Mouse (Mus musculus) embryonic facial prominence, embryonic 11.5 days (tissue): ENCODE measurements around the gene Pilrb2. TPM values are rescaled to one million over a fixed set of nuclear protein-coding genes. Genes with fewer than 3 reads are reported as not detected.
"Not testable (repeated sequence)": the region's sequence is repeated elsewhere in the genome, so short reads cannot be mapped to it uniquely, and the experiment has no call there.

Experiments
- ATAC-seq: fragments of 200-750 bp; cut with Nextera tagmentation; replicated peaks from 2 replicates; pipeline ENCODE4 v1.8.0; 2017; ENCODE audit warnings: low read depth; ENCODE audit not compliant: insufficient number of reproducible peaks, low FRiP score, low TSS enrichment
- DNase-seq: peaks from one replicate; pipeline ENCODE4 v3.0.0-alpha.2; 2015; ENCODE audit warnings: low spot score
- H3K27ac ChIP-seq: fragments of 300-500 bp; sonication (generic); replicated peaks from 2 replicates; pipeline ENCODE4 v1.5.1; 2014; ENCODE audit warnings: mild to moderate bottlenecking, low read depth, low read length, control low read depth
- H3K27me3 ChIP-seq: fragments of 300-500 bp; sonication (generic); 2 replicates; pipeline ENCODE4 v1.6.1; 2014; ENCODE audit warnings: mild to moderate bottlenecking, low read length, moderate library complexity, mixed read lengths; ENCODE audit not compliant: control insufficient read depth, insufficient read depth
- H3K36me3 ChIP-seq: fragments of 300-500 bp; sonication (generic); replicated peaks from 2 replicates; pipeline ENCODE4 v1.6.1; 2014; ENCODE audit warnings: low read depth, mild to moderate bottlenecking, low read length, moderate library complexity, mixed read lengths; ENCODE audit not compliant: control insufficient read depth, insufficient read depth
- H3K4me1 ChIP-seq: fragments of 300-500 bp; sonication (generic); 2 replicates; pipeline ENCODE4 v1.6.1; 2014; ENCODE audit warnings: low read length, mixed read lengths; ENCODE audit not compliant: control insufficient read depth, insufficient read depth
- H3K4me2 ChIP-seq: fragments of 300-500 bp; sonication (generic); 2 replicates; pipeline ENCODE4 v1.6.1; 2014; ENCODE audit warnings: low read depth, mild to moderate bottlenecking, control low read depth, low read length, moderate library complexity
- H3K4me3 ChIP-seq: fragments of 300-500 bp; sonication (generic); 2 replicates; pipeline ENCODE4 v1.5.1; 2014; ENCODE audit warnings: low read depth, low read length, control low read depth
- H3K9ac ChIP-seq: fragments of 300-500 bp; sonication (generic); replicated peaks from 2 replicates; pipeline ENCODE4 v1.6.1; 2014; ENCODE audit warnings: mild to moderate bottlenecking, control low read depth, low read length
- H3K9me3 ChIP-seq: fragments of 300-500 bp; sonication (generic); replicated peaks from 2 replicates; pipeline ENCODE4 v1.6.1; 2016; ENCODE audit warnings: mild to moderate bottlenecking, low read length, inconsistent platforms, mixed read lengths; ENCODE audit not compliant: control insufficient read depth
- WGBS: fragments of 180-500 bp; shearing (Covaris S2); extraction: QIAGEN DNeasy Blood & Tissue Kit; methylation state at CpG from one replicate; pipeline ENCODE4 v1.1.7; 2014; 5-methylcytosine and 5-hydroxymethylcytosine counted together
- polyA plus RNA-seq: library from polyadenylated mRNA; unstranded; fragments of >200 nt; fragmentation: Nextera tagmentation; extraction: Ambion mirVana; gene quantifications from 2 replicates; pipeline ENCODE4 v1.2.1, GENCODE M21; 2014

Pilrb2 gene
- not detected in 2 replicates for polyA plus RNA-seq

DNA sequence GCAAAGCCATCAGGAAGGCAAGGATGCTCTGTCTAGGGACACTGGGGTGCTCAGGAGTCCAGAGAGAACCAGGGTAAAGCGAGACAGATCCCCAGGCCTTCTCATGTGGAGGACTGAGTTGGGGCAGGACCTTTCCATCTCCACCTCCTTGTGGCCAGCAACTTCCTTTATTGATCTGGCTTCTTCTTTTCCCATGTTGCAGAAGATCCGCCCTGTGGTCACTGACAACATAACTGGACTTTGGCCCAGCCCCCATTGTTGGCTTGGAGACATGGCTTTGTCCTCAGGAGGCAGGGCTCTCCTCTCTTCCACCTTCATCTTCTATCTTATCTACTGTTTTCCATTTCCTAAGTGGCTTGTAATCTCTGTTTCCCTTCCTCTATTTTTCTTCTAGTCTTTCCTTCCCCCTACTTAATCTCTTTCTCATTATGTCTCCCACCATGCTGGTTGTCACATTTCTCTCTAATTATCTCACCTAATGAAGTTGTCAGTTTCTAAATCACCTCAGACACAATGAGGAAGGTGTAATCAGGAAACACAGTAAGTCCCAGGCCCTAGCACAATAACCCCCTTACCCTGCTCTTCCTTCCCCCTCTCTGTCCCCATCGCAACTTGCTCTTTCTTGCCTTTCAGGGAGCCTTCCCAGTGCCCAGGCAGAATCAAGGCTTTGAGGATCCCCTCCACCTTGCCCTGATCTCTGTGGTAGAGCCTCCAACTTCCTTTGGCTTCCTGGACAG, at the start of gene Pilrb2:
Gene Pilrb2 (minus strand): TSS at position 172 of the 737 bp plus-strand sequence.
- not testable (repeated sequence) for H3K4me2 ChIP-seq, H3K9me3 ChIP-seq, H3K4me3 ChIP-seq, H3K4me1 ChIP-seq, DNase-seq, H3K27ac ChIP-seq, H3K36me3 ChIP-seq, H3K9ac ChIP-seq, H3K27me3 ChIP-seq, ATAC-seq
- WGBS = 80% methylated on average over 2 of the region's 3 CpGs

GRCm38 (mm10) chr5:137915550-137915949, 43.9 kb upstream of the Pilrb2 start:
- no peak overlapping the region for H3K27ac ChIP-seq
- 78% methylated on average over 6 of the region's 6 CpGs for WGBS
- no peaks in the 10 kb centered on the region for H3K27me3 ChIP-seq
- no peaks in the 10 kb centered on the region for H3K4me1 ChIP-seq
- ATAC-seq (no peak), DNase-seq (no peak)
- no peak overlapping the region for H3K4me2 ChIP-seq
- H3K36me3 ChIP-seq = no peaks in the 10 kb centered on the region
- no peak overlapping the region for H3K4me3 ChIP-seq
- no peaks in the 10 kb centered on the region for H3K9me3 ChIP-seq
- no peak overlapping the region for H3K9ac ChIP-seq

GRCm38 (mm10) chr5:137914508-137914907, 42.9 kb upstream of the Pilrb2 start:
- no peak overlapping the region for H3K9ac ChIP-seq
- no peaks in the 10 kb centered on the region for H3K36me3 ChIP-seq
- H3K4me1 ChIP-seq = no peaks in the 10 kb centered on the region
- DNase-seq (no peak), ATAC-seq (no peak)
- H3K27ac ChIP-seq = no peak overlapping the region
- H3K9me3 ChIP-seq = no peaks in the 10 kb centered on the region
- no peak overlapping the region for H3K4me3 ChIP-seq
- no peaks in the 10 kb centered on the region for H3K27me3 ChIP-seq
- H3K4me2 ChIP-seq = no peak overlapping the region

DNA sequence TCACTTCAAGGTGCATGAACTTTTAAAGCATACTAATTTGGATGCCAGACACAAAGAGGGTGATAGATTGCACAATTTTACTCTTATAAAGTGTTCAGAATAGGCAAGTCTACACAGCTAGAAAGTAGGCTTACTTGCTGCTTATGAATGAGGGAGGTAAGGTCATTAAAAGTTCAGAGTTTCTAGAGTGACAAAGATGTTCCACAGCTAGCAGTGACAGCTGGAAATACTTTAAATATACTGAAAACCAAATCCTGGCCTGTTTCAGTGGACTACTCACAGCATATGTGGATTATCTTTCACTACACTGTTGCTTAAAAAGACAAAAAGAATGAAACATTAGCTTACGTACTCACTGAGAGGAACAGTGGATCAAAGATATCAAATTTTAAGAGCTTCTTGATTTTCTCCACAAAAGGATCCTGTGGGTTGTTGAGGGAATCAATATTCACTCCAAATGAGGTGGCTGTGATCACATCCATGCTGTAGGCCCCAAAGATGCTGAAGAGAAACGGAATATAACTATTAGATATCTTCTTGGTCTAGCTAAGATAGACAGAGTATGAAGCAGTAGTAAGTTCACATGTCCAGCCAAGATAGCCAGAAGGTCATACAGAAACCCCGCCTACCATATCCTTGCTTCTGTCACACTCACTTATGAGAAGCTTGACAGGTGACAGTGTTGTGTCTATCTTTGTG, 38.1 kb upstream of the Pilrb2 start:
- no peak for DNase-seq
- Histone ChIP-seq H3K4me1 (no peaks in the 10 kb centered on the region), H3K36me3 (no peaks in the 10 kb centered on the region), H3K4me3 (no peak overlapping the region), H3K9ac (no peak overlapping the region), H3K27me3 (no peaks in the 10 kb centered on the region), H3K9me3 (no peaks in the 10 kb centered on the region), H3K27ac (no peak overlapping the region), H3K4me2 (no peak overlapping the region)
- no peak for ATAC-seq
- WGBS = 71% methylated on average over 3 of the region's 3 CpGs

- H3K4me3 ChIP-seq = no peak overlapping the region
- ATAC-seq = no peak
- H3K9me3 ChIP-seq = no peaks in the 10 kb centered on the region
- no peaks in the 10 kb centered on the region for H3K27me3 ChIP-seq
- no peaks in the 10 kb centered on the region for H3K36me3 ChIP-seq
- H3K4me1 ChIP-seq = no peaks in the 10 kb centered on the region
- no peak overlapping the region for H3K4me2 ChIP-seq
- no peak overlapping the region for H3K27ac ChIP-seq
- no peak for DNase-seq
- H3K9ac ChIP-seq = no peak overlapping the region
- WGBS = 80% methylated on average over 1 of the region's 1 CpGs
These were observed 26.2 kb upstream of the Pilrb2 start for GRCm38 (mm10) chr5:137897812-137898211.

DNA sequence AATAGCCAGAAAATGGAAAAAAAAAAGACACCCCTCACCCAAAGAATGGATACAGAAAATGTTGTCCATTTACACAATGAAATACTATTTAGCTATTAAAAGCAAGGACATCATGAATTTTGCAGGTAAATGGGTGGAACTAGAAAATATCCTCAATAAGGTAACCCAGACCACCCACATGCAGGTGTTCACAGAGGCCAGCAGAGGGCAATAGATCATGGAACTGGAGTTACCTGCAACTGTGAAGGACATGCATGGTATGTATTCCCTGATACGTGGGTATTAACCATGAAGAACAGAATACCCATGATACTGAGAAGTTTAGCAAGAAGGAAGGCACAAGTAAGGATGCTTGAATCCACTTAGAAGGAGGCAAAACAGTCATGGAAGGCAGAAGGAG, 21.3 kb upstream of the Pilrb2 start:
- Histone ChIP-seq H3K27me3 (no peaks in the 10 kb centered on the region), H3K36me3 (no peaks in the 10 kb centered on the region), H3K9me3 (no peaks in the 10 kb centered on the region), H3K9ac (no peak overlapping the region), H3K4me2 (no peak overlapping the region), H3K4me1 (no peaks in the 10 kb centered on the region), H3K27ac (no peak overlapping the region), H3K4me3 (no peak overlapping the region)
- ATAC-seq (no peak), DNase-seq (peak; percentile 1)
- WGBS = 50% methylated on average over 1 of the region's 1 CpGs

DNA sequence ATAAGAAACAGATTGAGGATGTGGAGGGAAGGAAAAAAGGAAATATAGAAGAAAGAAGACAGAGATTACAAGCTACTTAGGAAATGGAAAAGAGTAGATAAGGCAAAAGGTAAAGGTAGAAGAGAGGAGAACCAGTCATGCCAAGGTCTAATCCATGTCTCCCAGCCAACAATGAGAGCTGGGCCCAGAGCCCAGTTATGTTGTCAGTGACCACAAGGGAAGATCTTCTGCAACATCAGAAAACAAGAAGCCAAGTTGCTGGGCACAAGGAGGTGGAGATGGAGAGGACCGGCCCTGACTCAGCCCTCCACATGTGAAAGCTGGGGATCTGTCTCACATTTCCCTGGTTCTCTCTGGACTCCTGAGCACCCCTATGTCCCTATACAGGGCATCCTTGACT, 16.1 kb upstream of the Pilrb2 start:
- Histone ChIP-seq H3K4me1 (no peaks in the 10 kb centered on the region), H3K4me3 (no peak overlapping the region), H3K27ac (no peak overlapping the region), H3K4me2 (no peak overlapping the region), H3K9ac (no peak overlapping the region), H3K36me3 (no peaks in the 10 kb centered on the region), H3K9me3 (no peaks in the 10 kb centered on the region), H3K27me3 (no peaks in the 10 kb centered on the region)
- 100% methylated on average over 1 of the region's 1 CpGs for WGBS
- ATAC-seq = no peak
- no peak for DNase-seq

- 12% methylated on average over 2 of the region's 2 CpGs for WGBS
These were observed 14.3 kb upstream of the Pilrb2 start for GRCm38 (mm10) chr5:137885894-137886293.

More at GRCm38 (mm10) chr5:137885894-137886293, 14.3 kb upstream of the Pilrb2 start:
- Histone ChIP-seq H3K4me2 (no peak overlapping the region), H3K27ac (no peak overlapping the region), H3K36me3 (no peaks in the 10 kb centered on the region), H3K4me3 (no peak overlapping the region), H3K9me3 (no peaks in the 10 kb centered on the region), H3K9ac (no peak overlapping the region), H3K27me3 (no peaks in the 10 kb centered on the region), H3K4me1 (no peaks in the 10 kb centered on the region)
- peak; percentile 70 for DNase-seq
- ATAC-seq = no peak
